Mouse (Mus musculus): ENCODE results near the gene Hist2h2aa2.
"Not testable (repeated sequence)": the region's sequence is repeated elsewhere in the genome, so short reads cannot be mapped to it uniquely, and the experiment has no call there.

DNA sequence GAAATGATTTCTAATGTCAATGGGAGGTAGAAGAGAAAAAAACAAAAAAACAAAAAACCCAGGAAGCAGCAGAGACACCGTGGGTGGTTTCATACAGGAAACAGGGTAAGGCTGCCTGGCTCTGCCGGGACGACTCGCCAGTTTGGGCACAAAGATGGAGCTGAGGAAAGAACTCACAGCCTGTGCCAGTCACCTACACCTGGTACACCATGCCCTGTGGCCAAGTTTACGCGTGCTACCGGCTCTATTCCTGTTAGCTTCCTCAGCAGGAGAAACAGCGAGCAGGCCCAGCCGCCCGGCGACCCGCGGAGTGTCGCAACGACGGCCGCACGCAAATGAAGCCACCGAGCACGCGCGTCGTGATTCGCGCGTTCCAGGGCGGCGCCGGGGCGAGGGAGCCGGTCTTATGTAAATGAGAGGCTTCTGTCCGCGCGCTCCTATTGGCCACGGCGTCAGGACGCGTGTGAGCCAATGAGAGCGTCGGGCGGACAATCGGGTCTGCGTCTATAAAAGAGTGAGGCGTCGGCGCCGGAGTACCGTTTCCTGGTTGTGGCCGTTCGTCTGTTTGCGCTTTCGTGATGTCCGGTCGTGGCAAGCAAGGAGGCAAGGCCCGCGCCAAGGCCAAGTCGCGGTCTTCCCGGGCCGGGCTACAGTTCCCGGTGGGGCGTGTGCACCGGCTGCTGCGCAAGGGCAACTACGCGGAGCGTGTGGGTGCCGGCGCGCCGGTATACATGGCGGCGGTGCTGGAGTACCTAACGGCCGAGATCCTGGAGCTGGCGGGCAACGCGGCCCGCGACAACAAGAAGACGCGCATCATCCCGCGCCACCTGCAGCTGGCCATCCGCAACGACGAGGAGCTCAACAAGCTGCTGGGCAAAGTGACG, 5.2 kb upstream of the Hist2h2aa2 start, which contains the start of gene Hist2h2aa1:
- peak; percentile 70; the same call in 1 of the 2 replicates for TF ChIP-seq POLR2A (IDR thresholded peaks at IDR 0.05; ENCODE audit: extremely low read depth, insufficient read depth, low read length)
- TF ChIP-seq CTCF (IDR thresholded peaks at IDR 0.05; ENCODE audit: extremely low read depth, insufficient read depth, low read length) = not testable (repeated sequence)
